Mouse (Mus musculus) bone marrow macrophage, adult 2 months (primary cell): ENCODE data around the gene Gm28051.

ENCODE experiments used
- CTCF ChIP-seq: IDR thresholded peaks from 2 replicates; pipeline ENCODE4 v1.5.1; 2012; ENCODE audit warnings: low read depth, mild to moderate bottlenecking, low read length, moderate library complexity
- POLR2A ChIP-seq: IDR thresholded peaks from 2 replicates; pipeline ENCODE4 v1.6.1; 2012; ENCODE audit warnings: mild to moderate bottlenecking, low read depth, low read length, borderline replicate concordance

GRCm38 (mm10) chr12:102740285-102740684, 17.3 kb downstream of the Gm28051 start:
- TF ChIP-seq POLR2A (no peak), CTCF (no peak)
